Mouse (Mus musculus) bone marrow, adult 2 months (tissue): Measurements from ENCODE around the gene Pwp2.

Experiments
- CTCF ChIP-seq: fragments of 200-500 bp; IDR thresholded peaks from 2 replicates; pipeline ENCODE4 v1.5.1; 2011; ENCODE audit warnings: low read length, control low read depth; ENCODE audit not compliant: control insufficient read depth, insufficient read depth
- POLR2A ChIP-seq: fragments of 200-500 bp; IDR thresholded peaks from 2 replicates; pipeline ENCODE4 v1.6.1; 2011; ENCODE audit warnings: low read depth, mild to moderate bottlenecking, control low read depth, low read length, borderline replicate concordance; ENCODE audit not compliant: control insufficient read depth

GRCm38 (mm10) chr10:78222908-78223307 is 38.0 kb upstream of the Pwp2 start:
- TF ChIP-seq CTCF (no peak), POLR2A (no peak)
